Mouse (Mus musculus) adrenal gland, postnatal 4 days (tissue): ENCODE data around the gene Gc. TPM values are rescaled to one million over a fixed set of nuclear protein-coding genes. Genes with fewer than 3 reads are reported as not detected.

Experiments
- DNase-seq, 2 experiments: peaks; one replicate each; pipeline ENCODE4 v3.0.0; 2021 to 2022; ENCODE audit warnings: low spot score in 2 of 2, mixed read lengths in 2 of 2
- total RNA-seq, 2 experiments: library from RNA; stranded (reverse); gene quantifications; 2 replicates each; pipeline ENCODE4 v1.2.3; 2021

The Gc gene
- total RNA-seq, 2 experiments from 2014 or later, result 8.5 to 281 TPM

DNA sequence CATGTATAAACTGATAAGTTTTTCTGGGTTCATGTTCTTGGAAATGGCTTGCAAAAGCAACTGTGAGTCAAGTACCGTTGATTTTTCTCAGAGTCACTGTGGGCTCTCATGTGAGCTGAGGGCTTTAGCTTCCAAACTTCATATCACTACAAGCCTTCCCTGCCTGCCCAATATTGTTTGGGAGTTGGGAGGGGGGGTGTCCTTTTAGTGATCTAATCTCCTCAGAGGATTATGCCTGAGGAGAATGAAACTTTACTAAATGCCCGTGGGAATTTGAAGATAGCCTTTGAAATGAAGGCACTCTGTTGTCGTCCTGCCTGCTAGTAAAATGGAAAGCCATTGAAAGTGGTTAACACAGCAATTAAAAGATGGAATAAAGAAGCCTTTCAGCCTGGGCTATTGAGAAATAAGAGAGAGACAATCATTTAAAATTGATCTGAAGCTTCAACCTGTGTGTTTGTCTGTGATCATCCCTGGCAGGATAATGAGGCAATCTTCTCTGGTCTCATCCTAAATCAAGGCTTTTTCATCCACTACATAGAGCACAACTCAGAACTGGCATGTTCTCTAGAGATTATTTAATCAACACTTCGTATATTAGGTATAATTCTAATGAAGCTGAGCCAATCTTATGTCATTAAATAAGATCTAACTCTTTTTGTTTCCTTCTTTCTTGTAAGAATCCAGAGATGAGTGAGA, 89.5 kb downstream of the Gc start:
- DNase-seq, result no peak

Other genes starting within 250 kb of the Gc start
- not detected for gene Npffr2, start 69.5 kb upstream of the Gc start, total RNA-seq